Mouse (Mus musculus) subcutaneous adipose tissue, adult 2 months (tissue): ENCODE results near the gene Tgif1. TPM values are rescaled to one million over a fixed set of nuclear protein-coding genes. Genes with fewer than 3 reads are reported as not detected.

Source experiments
- polyA plus RNA-seq: library from polyadenylated mRNA; depleted of rRNA; stranded (reverse); fragments of >200 nt; gene quantifications from 2 replicates; pipeline ENCODE4 v1.2.3, GENCODE M21; 2012; ENCODE audit warnings: low replicate concordance; rRNA removed

Gene Tgif1
- 18.2 and 68.3 TPM in 2 replicates for polyA plus RNA-seq

GRCm38 (mm10) chr17:70853436-70853905, at the start of gene Tgif1:
TSS of gene Tgif1 (minus strand) at chr17:70853546.

Other genes starting within 250 kb of the Tgif1 start
- 8.8 and 59.9 TPM in 2 replicates for gene Myom1, start 149.1 kb upstream of the Tgif1 start, polyA plus RNA-seq
- 189 and 337 TPM in 2 replicates for gene Myl12a, start 149.3 kb upstream of the Tgif1 start, polyA plus RNA-seq